Mouse (Mus musculus) intestine, embryonic 16.5 days (tissue): Measurements from ENCODE around the gene S100a13. TPM values are rescaled to one million over a fixed set of nuclear protein-coding genes. Genes with fewer than 3 reads are reported as not detected.

Experiments
- polyA plus RNA-seq: library from polyadenylated mRNA; unstranded; fragments of >200 nt; fragmentation: Nextera tagmentation; extraction: Ambion mirVana; gene quantifications from 2 replicates; pipeline ENCODE4 v1.2.1, GENCODE M21; 2015

S100a13 gene
- polyA plus RNA-seq, 1 experiment from 2014 or later, result 38.5 TPM

Other genes starting within 250 kb of the S100a13 start
- gene Dennd4b, start 249.2 kb upstream of the S100a13 start, polyA plus RNA-seq, result 2.3 and 2.4 TPM in 2 replicates
- gene Gatad2b, start 221.3 kb upstream of the S100a13 start, polyA plus RNA-seq, result 6.4 and 8.9 TPM in 2 replicates
- 8.4 and 8.6 TPM in 2 replicates for gene Slc27a3, start 124.5 kb upstream of the S100a13 start, polyA plus RNA-seq
- 20.2 and 22.1 TPM in 2 replicates for gene Ints3, start 80.8 kb upstream of the S100a13 start, polyA plus RNA-seq
- 5.6 and 6.6 TPM in 2 replicates for gene Npr1, start 48.6 kb upstream of the S100a13 start, polyA plus RNA-seq
- 125 and 140 TPM in 2 replicates for gene Ilf2, start 38.3 kb upstream of the S100a13 start, polyA plus RNA-seq
- gene Snapin, start 23.4 kb upstream of the S100a13 start, polyA plus RNA-seq, result 74.7 and 79.4 TPM in 2 replicates
- gene Chtop, start 4.9 kb upstream of the S100a13 start, polyA plus RNA-seq, result 90.4 and 99.8 TPM in 2 replicates
- gene S100a1, start within 50 bp of the S100a13 start, polyA plus RNA-seq, result 142 and 192 TPM in 2 replicates
- gene S100a14, start 12.4 kb downstream of the S100a13 start, polyA plus RNA-seq, result 7.1 and 10.7 TPM in 2 replicates
- 99.1 and 113 TPM in 2 replicates for gene S100a16, start 22.8 kb downstream of the S100a13 start, polyA plus RNA-seq
- 0.23 and 0.29 TPM in 2 replicates for gene S100a3, start 46.1 kb downstream of the S100a13 start, polyA plus RNA-seq
- gene S100a2, start 75.8 kb downstream of the S100a13 start, polyA plus RNA-seq, result not detected in 2 replicates
- not detected in 2 replicates for gene Gm42674, start 87.5 kb downstream of the S100a13 start, polyA plus RNA-seq
- 3.6 and 4.0 TPM in 2 replicates for gene S100a4, start 89.3 kb downstream of the S100a13 start, polyA plus RNA-seq
- gene S100a5, start 94.1 kb downstream of the S100a13 start, polyA plus RNA-seq, result 13.2 and 16.0 TPM in 2 replicates
- 376 and 422 TPM in 2 replicates for gene S100a6, start 98.4 kb downstream of the S100a13 start, polyA plus RNA-seq
- gene S100a7a, start 139.6 kb downstream of the S100a13 start, polyA plus RNA-seq, result 0.17 and 0.42 TPM in 2 replicates
- 14.9 and 30.6 TPM in 2 replicates for gene S100a8, start 154.5 kb downstream of the S100a13 start, polyA plus RNA-seq
- gene S100a9, start 181.3 kb downstream of the S100a13 start, polyA plus RNA-seq, result 10.1 and 27.1 TPM in 2 replicates
- not detected in 2 replicates for gene Pglyrp4, start 212.5 kb downstream of the S100a13 start, polyA plus RNA-seq